Mouse (Mus musculus) adrenal gland, postnatal 10 days (tissue): ENCODE data around the gene Lnpk. TPM values are rescaled to one million over a fixed set of nuclear protein-coding genes. Genes with fewer than 3 reads are reported as not detected.

Experiments
- DNase-seq: peaks from one replicate; pipeline ENCODE4 v3.0.0; 2021; ENCODE audit warnings: mixed read lengths
- total RNA-seq, 2 experiments: library from RNA; stranded (reverse); gene quantifications; 2 replicates each; pipeline ENCODE4 v1.2.3; 2021

Gene Lnpk
- total RNA-seq, 2 experiments from 2014 or later, result 12.2 to 21.7 TPM

GRCm38 (mm10) chr2:74490186-74490585 is 89.0 kb downstream of the Lnpk start:
- no peak for DNase-seq

- DNase-seq, result no peak
Measured at GRCm38 (mm10) chr2:74488443-74488842, 90.8 kb downstream of the Lnpk start.

GRCm38 (mm10) chr2:74482651-74483050 is 96.6 kb downstream of the Lnpk start:
- no peak for DNase-seq

GRCm38 (mm10) chr2:74482086-74482485 is 97.1 kb downstream of the Lnpk start:
- no peak for DNase-seq

Other genes starting within 250 kb of the Lnpk start
- not detected for gene Evx2, start 80.1 kb upstream of the Lnpk start, total RNA-seq
- not detected for gene Hoxd13, start 88.9 kb upstream of the Lnpk start, total RNA-seq
- gene Hoxd12, start 95.6 kb upstream of the Lnpk start, total RNA-seq, result not detected
- gene Hoxd11, start 100.1 kb upstream of the Lnpk start, total RNA-seq, result not detected
- gene Hoxd10, start 112.5 kb upstream of the Lnpk start, total RNA-seq, result under 1 TPM; 0.15 to 0.27 TPM
- 1 to 10 TPM; 4.6 TPM for gene Hoxd9, start 118.3 kb upstream of the Lnpk start, total RNA-seq
- gene Hoxd8, start 125.2 kb upstream of the Lnpk start, total RNA-seq, result 10 to 100 TPM; 25.0 to 26.2 TPM
- gene Hoxd3, start 132.5 kb upstream of the Lnpk start, total RNA-seq, result under 1 TPM; 0.33 to 0.42 TPM
- gene Hoxd4, start 132.5 kb upstream of the Lnpk start, total RNA-seq, result 10 to 100 TPM in 1 of 2 experiments, 1 to 10 TPM in 1; 7.0 to 18.8 TPM
- 1 to 10 TPM in 1 of 2 experiments, under 1 TPM in 1; 0.69 to 1.7 TPM for gene Gm28230, start 147.3 kb upstream of the Lnpk start, total RNA-seq
- not detected for gene Hoxd1, start 183.5 kb upstream of the Lnpk start, total RNA-seq
- gene Mtx2, start 246.4 kb upstream of the Lnpk start, total RNA-seq, result 100 to 1,000 TPM; 107 to 135 TPM